Mouse (Mus musculus): ENCODE results near the gene Rtl9. TPM values are rescaled to one million over a fixed set of nuclear protein-coding genes. Genes with fewer than 3 reads are reported as not detected.

Rtl9 gene
- not detected for total RNA-seq (2023)

DNA sequence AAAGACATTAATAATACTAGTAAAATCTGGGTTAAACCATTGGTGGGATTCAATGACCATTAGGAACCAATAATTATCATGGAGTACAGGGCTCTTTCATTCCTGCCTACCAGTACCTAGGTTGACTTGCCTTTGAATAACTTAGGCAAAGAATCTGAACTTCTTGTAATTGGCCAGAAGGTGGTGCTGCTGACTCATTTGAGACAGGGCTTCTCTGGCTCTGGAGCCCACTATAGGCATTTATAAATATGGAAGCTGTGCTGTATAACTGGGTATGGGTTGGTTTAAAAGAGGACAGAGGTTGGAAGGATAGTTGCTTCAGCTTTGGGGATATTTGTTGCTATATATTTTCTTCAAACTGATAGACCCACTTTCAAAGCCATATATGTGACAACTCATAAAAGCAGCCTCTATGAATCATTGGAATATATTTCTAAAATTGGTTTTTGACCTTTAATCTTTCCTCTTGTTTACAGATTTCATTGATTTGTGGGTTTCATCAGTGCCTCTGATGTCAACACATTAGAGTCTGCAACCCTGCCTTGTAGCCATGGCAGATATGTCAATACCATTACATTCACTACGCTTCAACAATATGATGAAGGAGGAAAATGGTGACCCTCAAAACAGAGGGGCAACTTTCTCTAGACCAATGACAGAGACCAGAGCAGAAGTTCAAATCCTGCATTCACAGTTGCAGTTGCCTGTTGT, at the start of gene Rtl9:
Rtl9 (plus strand) TSS at position 551 of the 711 bp plus-strand sequence.

Other genes with a start within 250 kb of the Rtl9 start
- 6.2 TPM for gene Ammecr1, start 132.9 kb upstream of the Rtl9 start, total RNA-seq (2023)

Measured in CD8-positive naive resting alpha-beta T cell, adult 57 days (primary cell).